Mouse (Mus musculus) mammary gland, adult 2 months (tissue): ENCODE measurements around the gene Fbxl14. TPM values are rescaled to one million over a fixed set of nuclear protein-coding genes. Genes with fewer than 3 reads are reported as not detected.

ENCODE experiments used
- polyA plus RNA-seq: library from polyadenylated mRNA; depleted of rRNA; stranded (reverse); fragments of >200 nt; gene quantifications from 2 replicates; pipeline ENCODE4 v1.2.3, GENCODE M21; 2012; ENCODE audit warnings: low replicate concordance; rRNA removed

The Fbxl14 gene
- polyA plus RNA-seq, result 53.1 and 129 TPM in 2 replicates

DNA sequence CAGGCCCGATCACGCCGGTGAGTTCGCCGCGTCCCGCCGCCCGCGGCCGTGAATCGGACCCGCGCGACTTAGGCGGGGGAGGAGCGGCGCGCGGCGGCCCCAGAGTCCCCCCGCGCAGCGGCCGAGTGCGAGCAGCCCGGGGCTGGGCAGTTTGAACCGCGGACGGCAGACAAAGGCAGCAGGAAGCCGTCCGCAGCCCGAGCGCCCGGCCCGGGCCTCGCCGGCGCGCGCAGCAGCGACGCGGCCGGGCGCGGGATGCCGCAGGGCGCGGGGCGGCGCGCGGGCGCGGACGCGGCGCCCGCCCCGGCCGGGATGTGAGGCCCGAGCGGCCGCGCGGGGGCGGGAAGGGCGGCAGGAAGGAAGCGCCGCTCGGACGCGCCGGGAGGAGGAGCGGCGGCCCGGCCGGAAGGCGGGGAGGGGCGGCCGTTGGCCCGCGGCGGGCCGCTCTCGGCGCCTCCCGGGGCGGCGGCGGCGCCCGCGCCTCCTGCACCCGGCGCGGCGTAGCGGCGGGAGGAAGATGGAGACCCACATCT, at the start of gene Fbxl14:
Fbxl14 (plus strand) TSS at position 326 of the 533 bp plus-strand sequence.

Other genes with a start within 250 kb of the Fbxl14 start
- 2.4 and 5.1 TPM in 2 replicates for gene Cacna2d4, start 243.1 kb upstream of the Fbxl14 start, polyA plus RNA-seq
- 0.35 and 0.59 TPM in 2 replicates for gene Lrtm2, start 148.9 kb upstream of the Fbxl14 start, polyA plus RNA-seq
- 154 and 332 TPM in 2 replicates for gene Adipor2, start 62.0 kb upstream of the Fbxl14 start, polyA plus RNA-seq
- 5.6 and 10.3 TPM in 2 replicates for gene Wnt5b, start 64.7 kb downstream of the Fbxl14 start, polyA plus RNA-seq